Mouse (Mus musculus) erythroblast, embryonic 14.5 days (primary cell): ENCODE data around the gene Aox1. TPM values are rescaled to one million over a fixed set of nuclear protein-coding genes. Genes with fewer than 3 reads are reported as not detected.
A peak's percentile ranks its signal among the peaks of the same experiment; 100 is the strongest.
"Not testable (repeated sequence)": the region's sequence is repeated elsewhere in the genome, so short reads cannot be mapped to it uniquely, and the experiment has no call there.

ENCODE experiments used
- H3K27me3 ChIP-seq: 2 replicates; pipeline ENCODE4 v1.6.1; 2012; ENCODE audit warnings: inconsistent platforms; ENCODE audit not compliant: control insufficient read depth
- H3K36me3 ChIP-seq: 2 replicates; pipeline ENCODE4 v1.6.1; 2012; ENCODE audit warnings: mild to moderate bottlenecking, inconsistent platforms; ENCODE audit not compliant: control insufficient read depth
- H3K4me1 ChIP-seq: 2 replicates; pipeline ENCODE4 v1.6.1; 2012; ENCODE audit warnings: inconsistent platforms; ENCODE audit not compliant: control insufficient read depth
- H3K4me3 ChIP-seq: replicated peaks from 2 replicates; pipeline ENCODE3; 2012; ENCODE audit warnings: moderate library complexity, mild to moderate bottlenecking, inconsistent platforms
- H3K9me3 ChIP-seq: 2 replicates; pipeline ENCODE4 v1.6.1; 2012; ENCODE audit warnings: low read length, inconsistent platforms, mixed read lengths; ENCODE audit not compliant: control insufficient read depth
- GATA1 ChIP-seq: IDR thresholded peaks from 2 replicates; pipeline ENCODE4 v1.6.1; 2012; ENCODE audit warnings: low read length, inconsistent platforms, mixed read lengths
- TAL1 ChIP-seq: IDR thresholded peaks from 3 replicates; pipeline ENCODE4 v1.6.1; 2012; ENCODE audit warnings: low read length, inconsistent platforms, mixed read lengths
- polyA plus RNA-seq: library from polyadenylated mRNA; stranded (reverse); fragments of >175 nt; gene quantifications from 2 replicates; pipeline ENCODE4 v1.2.3, GENCODE M21; 2012

Aox1 gene
- polyA plus RNA-seq: not detected in 2 replicates

DNA sequence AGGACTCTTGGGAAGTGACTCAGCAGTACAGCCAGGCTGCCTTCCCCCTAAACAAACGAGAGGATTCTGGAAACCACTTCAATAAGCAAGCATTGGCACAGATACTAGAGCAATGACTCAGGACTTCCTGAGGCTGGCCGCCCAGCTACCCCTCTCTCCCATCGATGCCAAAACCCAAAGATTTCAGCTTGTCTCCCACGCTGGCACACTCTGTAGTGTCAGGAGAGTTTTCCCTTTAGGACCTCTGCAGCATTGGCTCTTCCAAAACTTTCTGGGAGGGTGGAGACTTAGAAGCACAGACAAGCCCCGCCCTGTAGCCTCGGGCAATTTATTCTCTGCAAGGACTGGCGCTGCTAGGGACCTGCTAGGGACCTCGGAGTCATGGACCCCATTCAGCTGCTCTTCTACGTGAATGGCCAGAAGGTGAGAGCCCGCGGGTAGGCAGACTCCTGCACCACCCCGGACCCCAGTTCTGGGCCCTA is at the start of gene Aox1:
TSS of gene Aox1 (plus strand) at position 296 of the 482 bp plus-strand sequence.
- peak within 1 kb of the TSS; percentile 44 for H3K4me3 ChIP-seq
- TF ChIP-seq TAL1: no peak
- no peak for TF ChIP-seq GATA1

GRCm38 (mm10) chr1:57989052-57989600 is 40.6 kb upstream of the Aox1 start:
- Histone ChIP-seq H3K4me1 (no peaks in the 10 kb centered on the region), H3K4me3 (no peak overlapping the region), H3K36me3 (no peaks in the 10 kb centered on the region), H3K9me3 (no peaks in the 10 kb centered on the region), H3K27me3 (no peaks in the 10 kb centered on the region)
- TF ChIP-seq TAL1 (no peak), GATA1 (no peak)

More for the DNA sequence above, at the start of gene Aox1:
- peaks cover 22% of the 10 kb centered on the region for H3K36me3 ChIP-seq
- H3K4me1 ChIP-seq: peaks cover 36% of the 10 kb centered on the region
- H3K27me3 ChIP-seq: no peaks in the 10 kb centered on the region
- no peaks in the 10 kb centered on the region for H3K9me3 ChIP-seq

DNA sequence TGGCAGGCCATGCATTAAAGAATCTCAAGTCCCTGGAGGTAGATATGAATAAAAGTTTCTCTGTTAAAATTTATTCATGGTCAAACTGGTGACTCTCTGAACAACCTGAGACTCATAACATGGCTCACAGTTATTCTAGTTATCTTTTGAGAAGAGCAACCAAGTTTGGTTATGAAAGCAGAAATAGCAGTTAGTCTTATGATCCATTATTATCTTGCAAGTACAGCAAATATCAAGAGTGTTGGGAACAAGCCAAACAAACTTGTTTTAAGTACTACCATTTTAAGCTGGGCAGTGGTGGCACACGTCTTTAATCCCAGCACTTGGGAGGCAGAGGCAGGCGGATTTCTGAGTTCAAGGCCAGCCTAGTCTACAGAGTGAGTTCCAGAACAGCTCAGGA is 38.5 kb upstream of the Aox1 start:
- H3K36me3 ChIP-seq: no peaks in the 10 kb centered on the region
- no peaks in the 10 kb centered on the region for H3K27me3 ChIP-seq
- H3K4me1 ChIP-seq: peaks cover 4% of the 10 kb centered on the region
- H3K4me3 ChIP-seq: no peak overlapping the region
- no peaks in the 10 kb centered on the region for H3K9me3 ChIP-seq
- TF ChIP-seq GATA1 (no peak), TAL1 (no peak)

GRCm38 (mm10) chr1:57995432-57996132 is 34.1 kb upstream of the Aox1 start, which contains the start of gene Sgo2a:
Gene Sgo2a, plus strand, starts transcription at chr1:57995971.
- H3K36me3 ChIP-seq: peaks cover 27% of the 10 kb centered on the region
- H3K27me3 ChIP-seq: no peaks in the 10 kb centered on the region
- H3K9me3 ChIP-seq: no peaks in the 10 kb centered on the region
- peaks cover 24% of the 10 kb centered on the region for H3K4me1 ChIP-seq
- no peak for TF ChIP-seq GATA1
- no peak for TF ChIP-seq TAL1
- peak within 1 kb of the TSS; percentile 79 for H3K4me3 ChIP-seq

DNA sequence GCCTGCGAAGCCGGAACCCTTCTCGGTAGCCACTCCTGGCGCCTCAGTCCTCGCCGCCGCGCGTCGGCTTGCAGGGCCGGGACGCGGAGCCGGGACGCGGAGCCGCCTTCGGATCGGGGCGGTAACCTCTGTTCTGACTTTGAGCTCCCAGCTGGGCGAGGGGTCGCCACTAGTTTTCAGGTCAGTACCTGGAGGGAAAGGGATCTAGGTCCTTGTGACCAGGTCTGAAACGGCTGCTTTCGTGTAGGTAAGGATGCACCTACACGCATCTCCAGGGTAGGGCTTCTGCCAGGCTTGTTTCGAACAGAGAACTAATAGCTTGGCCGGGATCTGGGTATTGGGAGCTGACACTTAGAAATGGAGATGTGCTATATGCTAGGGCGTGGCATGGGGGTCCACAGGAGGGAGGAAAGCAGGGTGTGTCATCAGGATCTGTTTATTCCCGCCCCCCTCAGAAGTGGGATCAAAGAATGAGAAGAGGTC is 33.6 kb upstream of the Aox1 start:
- TF ChIP-seq TAL1: no peak
- TF ChIP-seq GATA1: no peak
- Histone ChIP-seq H3K27me3 (no peaks in the 10 kb centered on the region), H3K4me3 (peak overlapping the region; percentile 79), H3K9me3 (no peaks in the 10 kb centered on the region), H3K36me3 (peaks cover 33% of the 10 kb centered on the region), H3K4me1 (peaks cover 24% of the 10 kb centered on the region)

DNA sequence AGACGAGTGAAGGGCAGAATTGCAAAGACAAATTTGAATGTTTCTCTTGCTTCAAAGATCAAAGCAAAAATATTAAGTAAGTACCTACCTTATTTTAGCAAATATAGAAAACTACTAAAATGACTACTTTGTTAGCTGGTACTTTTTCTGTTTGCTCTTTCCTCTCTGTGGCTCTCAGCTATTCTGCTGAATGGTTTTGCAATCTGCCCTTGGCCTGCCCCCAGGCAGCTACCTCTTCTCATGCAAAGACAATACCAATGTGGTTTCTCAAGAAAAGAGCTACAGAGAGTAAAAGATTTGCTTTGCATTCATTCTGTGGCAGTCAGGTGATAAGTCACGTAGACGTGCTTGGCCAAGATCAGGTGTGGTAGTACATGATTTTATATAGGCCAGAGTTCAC is 31.6 kb upstream of the Aox1 start:
- Histone ChIP-seq H3K4me1 (peaks cover 24% of the 10 kb centered on the region), H3K36me3 (peaks cover 51% of the 10 kb centered on the region), H3K27me3 (no peaks in the 10 kb centered on the region), H3K4me3 (no peak overlapping the region), H3K9me3 (no peaks in the 10 kb centered on the region)
- TF ChIP-seq TAL1 (no peak), GATA1 (no peak)

- H3K4me1 ChIP-seq, H3K27me3 ChIP-seq, H3K4me3 ChIP-seq, H3K9me3 ChIP-seq: not testable (repeated sequence)
- peaks cover 64% of the 10 kb centered on the region for H3K36me3 ChIP-seq
Observed at GRCm38 (mm10) chr1:58006388-58006787, 23.3 kb upstream of the Aox1 start.

GRCm38 (mm10) chr1:58018856-58019255 is 10.9 kb upstream of the Aox1 start, which contains the start of gene Kctd18:
Gene Kctd18, minus strand, starts transcription at chr1:58018956.
- no peak for TF ChIP-seq GATA1
- no peak for TF ChIP-seq TAL1
- no peak within 1 kb of the TSS for H3K4me3 ChIP-seq
- H3K36me3 ChIP-seq: peaks cover 99% of the 10 kb centered on the region
- H3K4me1 ChIP-seq: no peaks in the 10 kb centered on the region
- no peaks in the 10 kb centered on the region for H3K27me3 ChIP-seq
- H3K9me3 ChIP-seq: no peaks in the 10 kb centered on the region

DNA sequence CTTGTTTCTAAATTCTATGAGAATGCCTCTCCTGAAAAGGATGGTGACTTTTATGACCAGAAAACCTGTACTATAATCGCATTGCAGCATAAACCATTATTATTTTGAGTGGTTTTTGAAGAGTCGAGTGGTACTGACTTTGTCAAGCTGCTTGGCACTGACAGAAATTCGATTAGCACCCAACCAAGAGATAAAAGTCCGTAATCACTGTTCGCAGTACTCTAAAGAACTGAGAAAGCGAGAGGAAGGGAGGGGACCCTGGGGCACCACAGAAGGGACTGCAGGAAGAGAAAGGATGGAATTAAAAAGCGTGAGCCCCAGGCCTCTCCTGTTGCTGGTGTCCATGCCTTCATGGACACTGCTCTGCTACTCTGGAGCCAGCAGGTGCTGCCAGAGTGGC is 2.0 kb upstream of the Aox1 start:
- H3K4me1 ChIP-seq: peaks cover 36% of the 10 kb centered on the region
- H3K27me3 ChIP-seq: no peaks in the 10 kb centered on the region
- TF ChIP-seq GATA1: no peak
- no peak for TF ChIP-seq TAL1
- H3K4me3 ChIP-seq: no peak overlapping the region
- no peaks in the 10 kb centered on the region for H3K9me3 ChIP-seq
- peaks cover 41% of the 10 kb centered on the region for H3K36me3 ChIP-seq
